Mouse (Mus musculus): ENCODE results near the gene Ndufaf1. TPM values are rescaled to one million over a fixed set of nuclear protein-coding genes. Genes with fewer than 3 reads are reported as not detected.

Ndufaf1 gene
- polyA plus RNA-seq (2012; rRNA removed): 11.0 and 11.3 TPM in 2 replicates

DNA sequence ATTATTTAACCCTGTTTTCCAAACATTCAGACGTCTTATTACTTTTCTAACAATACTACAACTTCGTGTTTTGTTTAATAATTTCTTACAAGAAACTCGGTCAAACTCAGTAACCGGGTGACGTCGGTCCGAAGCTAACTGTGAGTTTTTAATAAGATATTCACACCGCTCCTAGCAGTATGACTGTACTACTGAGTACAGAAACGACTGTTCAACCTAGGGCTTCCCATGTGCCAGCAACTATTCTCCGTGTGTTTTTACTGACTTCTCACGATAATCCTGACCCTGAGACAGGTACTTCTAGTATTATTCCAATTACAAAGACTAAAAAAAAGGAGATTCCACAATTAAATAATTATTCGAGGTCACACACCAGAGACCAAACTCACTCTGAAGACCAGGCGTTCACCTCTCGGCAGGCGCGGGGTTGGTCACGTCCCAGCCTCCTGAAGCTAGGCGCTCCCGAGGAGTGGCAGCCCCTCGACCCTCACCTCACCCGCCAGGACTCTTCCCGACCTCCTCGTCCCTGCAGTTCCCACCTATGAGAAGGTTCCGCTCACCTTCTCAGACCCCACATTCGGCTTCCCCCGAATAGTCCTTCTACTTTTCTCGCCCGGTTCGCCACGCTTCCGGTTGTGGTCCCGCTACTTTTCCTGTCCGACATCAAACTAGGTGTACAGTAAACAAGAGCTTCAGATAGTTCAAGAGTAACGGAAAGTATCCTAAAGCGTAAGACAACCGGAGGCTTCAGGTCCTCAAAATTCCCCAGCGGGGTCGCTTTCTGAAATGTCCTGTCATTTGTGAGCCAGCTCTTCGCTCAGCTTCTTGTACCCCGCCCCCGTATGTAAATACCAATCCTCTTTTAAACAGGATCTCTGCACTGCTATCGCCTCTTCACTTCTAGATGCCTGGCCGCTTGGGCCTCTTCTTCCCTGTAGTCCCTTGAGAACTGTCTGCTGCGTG, at the start of gene Ndufaf1:
Gene Ndufaf1 (minus strand): TSS at position 608 of the 963 bp plus-strand sequence.

DNA sequence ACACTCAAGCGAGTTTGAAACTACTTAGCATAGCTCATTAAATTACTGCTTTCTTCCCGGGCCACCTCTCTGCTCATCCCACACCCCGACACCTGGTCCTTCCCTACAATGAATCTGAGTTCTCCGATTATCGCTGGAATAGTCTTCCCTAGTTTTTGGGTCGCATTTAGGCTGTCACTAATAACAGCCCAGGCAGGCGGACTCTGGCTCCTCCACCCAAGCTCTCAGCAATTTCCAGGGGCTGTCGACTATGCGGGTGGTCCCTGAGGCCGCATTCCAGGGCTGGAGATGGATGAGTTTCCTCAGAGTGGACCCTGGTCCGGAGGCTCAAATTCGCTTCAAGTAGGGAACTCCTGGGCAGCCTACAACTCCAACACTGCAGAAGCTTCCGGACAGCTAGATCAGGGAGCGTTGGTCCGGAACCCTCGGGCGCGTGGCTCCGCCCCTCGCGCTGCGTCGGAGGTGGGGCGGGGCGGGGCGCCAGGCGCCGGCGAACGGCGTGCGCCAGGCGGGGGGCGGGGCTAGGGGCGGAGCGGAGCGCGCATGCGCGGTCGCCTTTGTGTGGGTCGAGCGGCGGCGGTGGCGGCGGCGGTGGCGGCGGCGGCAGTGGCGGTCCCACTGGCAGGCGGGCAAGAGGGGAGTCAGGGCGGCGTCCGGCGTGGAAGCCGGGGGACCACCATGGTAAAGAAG, 12.0 kb upstream of the Ndufaf1 start, which contains the start of gene Rtf1:
Gene Rtf1 (plus strand): TSS at position 544 of the 690 bp plus-strand sequence.

DNA sequence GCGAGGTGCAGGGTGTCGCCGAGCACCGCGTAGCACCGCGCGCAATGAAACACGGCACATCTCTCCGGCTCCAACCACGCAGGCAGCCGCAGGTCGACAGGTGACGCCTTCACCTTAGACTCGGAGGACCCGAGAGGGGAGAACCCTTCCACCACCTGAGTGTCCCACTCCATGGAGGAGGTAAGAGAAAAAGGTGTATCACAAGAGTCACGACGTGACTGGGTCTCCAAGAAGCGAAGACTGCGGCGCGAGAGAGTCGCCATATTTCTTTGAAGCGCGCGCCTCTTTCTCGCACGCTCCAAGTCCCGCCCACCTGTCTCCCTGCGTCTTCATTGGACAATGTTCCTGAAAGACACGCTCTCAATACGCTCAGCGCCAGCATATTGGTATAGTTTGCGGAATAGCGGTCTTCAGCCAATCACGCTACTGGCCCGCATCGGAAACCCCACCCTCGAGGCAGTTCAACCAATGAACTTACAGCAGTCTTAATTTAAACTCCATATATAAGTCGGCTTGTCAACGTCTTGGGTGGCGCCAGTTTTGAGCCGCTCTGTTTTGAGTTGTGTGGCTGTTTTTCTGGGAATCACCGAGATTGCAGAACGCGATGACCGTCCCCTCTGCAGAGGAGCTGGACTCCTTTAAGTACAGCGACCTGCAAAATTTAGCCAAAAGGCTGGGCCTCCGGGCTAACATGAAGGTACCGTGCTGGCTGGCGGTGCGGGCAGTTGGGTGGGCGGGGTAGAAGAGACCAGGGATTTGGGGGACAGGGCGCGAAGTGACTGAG, 44.2 kb downstream of the Ndufaf1 start, which contains the start of the genes Nusap1 and Oip5:
Gene Nusap1 (plus strand): TSS at position 100 of the 784 bp plus-strand sequence.
Gene Oip5 (minus strand): TSS at position 271 of the 784 bp plus-strand sequence.

Other genes with a start within 250 kb of the Ndufaf1 start
- gene Ino80, start 185.1 kb downstream of the Ndufaf1 start, polyA plus RNA-seq (2012; rRNA removed): 3.6 and 4.2 TPM in 2 replicates
- gene Exd1, start 115.2 kb downstream of the Ndufaf1 start, polyA plus RNA-seq (2012; rRNA removed): 0.19 and 0.21 TPM in 2 replicates
- 113 and 127 TPM in 2 replicates for gene Chp1, start 115.1 kb downstream of the Ndufaf1 start, polyA plus RNA-seq (2012; rRNA removed)
- 27.1 and 28.6 TPM in 2 replicates for gene Nusap1, start 44.5 kb downstream of the Ndufaf1 start, polyA plus RNA-seq (2012; rRNA removed)
- gene Oip5, start 44.4 kb downstream of the Ndufaf1 start, polyA plus RNA-seq (2012; rRNA removed): 13.5 and 14.4 TPM in 2 replicates
- 6.7 and 7.5 TPM in 2 replicates for gene Rtf1, start 12.2 kb upstream of the Ndufaf1 start, polyA plus RNA-seq (2012; rRNA removed)
- 3.9 and 5.6 TPM in 2 replicates for gene Itpka, start 79.5 kb upstream of the Ndufaf1 start, polyA plus RNA-seq (2012; rRNA removed)
- 0.46 and 0.53 TPM in 2 replicates for gene Ltk, start 97.6 kb upstream of the Ndufaf1 start, polyA plus RNA-seq (2012; rRNA removed)
- 3.9 and 4.5 TPM in 2 replicates for gene Rpap1, start 124.7 kb upstream of the Ndufaf1 start, polyA plus RNA-seq (2012; rRNA removed)
- 0.56 and 0.59 TPM in 2 replicates for gene Tyro3, start 134.9 kb upstream of the Ndufaf1 start, polyA plus RNA-seq (2012; rRNA removed)
- gene Mga, start 234.4 kb upstream of the Ndufaf1 start, polyA plus RNA-seq (2012; rRNA removed): 3.9 and 4.1 TPM in 2 replicates